Mouse (Mus musculus): ENCODE measurements at regions not wholly inside any gene's neighbourhood (a gene's known extent, or its start where the extent isn't known, plus 50 kb on each side); places are given as distances from the start of the nearest gene placed in this dataset.

DNA sequence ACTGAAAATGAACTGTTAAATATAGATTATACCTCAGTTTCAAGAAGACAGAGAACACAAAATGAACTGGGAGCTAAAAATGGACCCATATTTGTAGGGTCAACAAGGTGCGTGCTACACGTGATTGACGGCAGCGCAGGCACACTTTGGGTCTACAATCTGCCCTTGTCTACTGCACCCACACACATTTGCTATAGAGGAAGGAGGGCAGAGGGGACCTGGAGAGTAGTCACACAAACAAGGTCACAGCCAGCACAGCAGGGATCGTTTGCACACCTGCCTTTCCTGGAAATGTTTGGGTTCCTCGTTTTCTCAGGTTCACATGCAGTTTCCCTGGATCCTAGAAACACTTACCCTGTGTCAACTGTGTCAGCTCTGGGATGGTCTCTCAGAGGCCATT is 63.3 kb upstream of the Cnksr3 start:
- H3K27ac ChIP-seq (ENCODE audit: low read length): no peak overlapping the region
- H3K9me3 ChIP-seq (replicated peaks; ENCODE audit: control insufficient read depth, low read length): no peaks in the 10 kb centered on the region
- 52% methylated on average over 6 of the region's 6 CpGs for WGBS (ENCODE audit: insufficient replicate concordance)
- peak; percentile 62 for ATAC-seq (ENCODE audit: low read depth)
- no peaks in the 10 kb centered on the region for H3K36me3 ChIP-seq (ENCODE audit: control insufficient read depth, insufficient read depth)
- no peaks in the 10 kb centered on the region for H3K27me3 ChIP-seq (ENCODE audit: control insufficient read depth, insufficient read depth, low read depth, low read length)
- no peaks in the 10 kb centered on the region for H3K4me1 ChIP-seq (ENCODE audit: control insufficient read depth, low read depth, low read length)
- no peak overlapping the region for H3K4me3 ChIP-seq (ENCODE audit: low read depth, low read length)
- H3K4me2 ChIP-seq (ENCODE audit: low read depth, low read length): no peak overlapping the region
- H3K9ac ChIP-seq (ENCODE audit: low read depth, low read length): no peak overlapping the region

DNA sequence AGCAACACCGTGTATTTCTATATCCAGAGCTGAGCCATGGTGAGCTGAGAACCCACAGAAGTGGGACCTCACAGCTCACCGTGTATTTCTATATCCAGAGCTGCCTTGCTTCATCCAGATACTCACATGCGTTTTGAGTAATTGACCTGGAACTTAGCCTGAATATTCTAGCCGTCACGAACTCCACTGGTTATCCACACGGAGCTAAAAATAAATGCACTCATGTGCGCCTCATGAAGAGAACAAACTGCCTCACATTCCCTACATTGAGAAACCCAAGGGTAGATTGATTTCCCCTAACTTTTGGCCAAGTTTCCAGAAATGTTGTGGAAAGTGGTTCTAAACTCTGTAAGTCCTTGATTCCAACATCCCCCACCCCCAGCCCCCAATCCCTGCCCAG is 62.4 kb upstream of the Cnksr3 start:
- Histone ChIP-seq H3K36me3 (ENCODE audit: control insufficient read depth, insufficient read depth) (no peaks in the 10 kb centered on the region), H3K27me3 (ENCODE audit: control insufficient read depth, insufficient read depth, low read depth, low read length) (no peaks in the 10 kb centered on the region), H3K4me3 (ENCODE audit: low read depth, low read length) (no peak overlapping the region), H3K9me3 (replicated peaks; ENCODE audit: control insufficient read depth, low read length) (no peaks in the 10 kb centered on the region), H3K27ac (ENCODE audit: low read length) (no peak overlapping the region), H3K4me2 (ENCODE audit: low read depth, low read length) (no peak overlapping the region), H3K4me1 (ENCODE audit: control insufficient read depth, low read depth, low read length) (no peaks in the 10 kb centered on the region), H3K9ac (ENCODE audit: low read depth, low read length) (no peak overlapping the region)
- ATAC-seq (ENCODE audit: low read depth): no peak
- WGBS (ENCODE audit: insufficient replicate concordance): 57% methylated on average over 7 of the region's 7 CpGs

DNA sequence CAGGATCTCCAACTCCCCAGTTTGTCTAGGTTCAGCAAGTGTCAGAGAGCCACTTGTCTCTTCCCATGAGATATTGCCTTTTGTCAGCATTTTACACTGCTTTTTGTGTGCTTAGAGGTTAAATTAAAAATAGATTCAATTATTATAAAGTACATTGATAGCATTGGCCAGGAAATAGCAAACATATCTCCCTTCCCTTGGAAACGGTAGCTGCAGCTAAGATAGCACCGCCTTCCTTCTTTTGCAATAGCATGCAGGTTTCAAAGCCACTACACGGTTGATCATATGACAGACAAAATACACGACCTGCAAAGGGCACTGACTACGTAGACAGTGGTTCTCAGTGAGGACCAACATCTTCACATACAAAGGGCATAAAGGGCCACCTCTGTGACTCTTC is 59.1 kb upstream of the Cnksr3 start:
- H3K36me3 ChIP-seq (ENCODE audit: control insufficient read depth, insufficient read depth): no peaks in the 10 kb centered on the region
- no peak overlapping the region for H3K27ac ChIP-seq (ENCODE audit: low read length)
- H3K4me1 ChIP-seq (ENCODE audit: control insufficient read depth, low read depth, low read length): no peaks in the 10 kb centered on the region
- no peak overlapping the region for H3K4me3 ChIP-seq (ENCODE audit: low read depth, low read length)
- no peak overlapping the region for H3K4me2 ChIP-seq (ENCODE audit: low read depth, low read length)
- WGBS (ENCODE audit: insufficient replicate concordance): 55% methylated on average over 5 of the region's 5 CpGs
- no peak overlapping the region for H3K9ac ChIP-seq (ENCODE audit: low read depth, low read length)
- H3K27me3 ChIP-seq (ENCODE audit: control insufficient read depth, insufficient read depth, low read depth, low read length): no peaks in the 10 kb centered on the region
- no peaks in the 10 kb centered on the region for H3K9me3 ChIP-seq (replicated peaks; ENCODE audit: control insufficient read depth, low read length)
- peak; percentile 24; the same call in 1 of the 2 replicates for ATAC-seq (ENCODE audit: low read depth)

DNA sequence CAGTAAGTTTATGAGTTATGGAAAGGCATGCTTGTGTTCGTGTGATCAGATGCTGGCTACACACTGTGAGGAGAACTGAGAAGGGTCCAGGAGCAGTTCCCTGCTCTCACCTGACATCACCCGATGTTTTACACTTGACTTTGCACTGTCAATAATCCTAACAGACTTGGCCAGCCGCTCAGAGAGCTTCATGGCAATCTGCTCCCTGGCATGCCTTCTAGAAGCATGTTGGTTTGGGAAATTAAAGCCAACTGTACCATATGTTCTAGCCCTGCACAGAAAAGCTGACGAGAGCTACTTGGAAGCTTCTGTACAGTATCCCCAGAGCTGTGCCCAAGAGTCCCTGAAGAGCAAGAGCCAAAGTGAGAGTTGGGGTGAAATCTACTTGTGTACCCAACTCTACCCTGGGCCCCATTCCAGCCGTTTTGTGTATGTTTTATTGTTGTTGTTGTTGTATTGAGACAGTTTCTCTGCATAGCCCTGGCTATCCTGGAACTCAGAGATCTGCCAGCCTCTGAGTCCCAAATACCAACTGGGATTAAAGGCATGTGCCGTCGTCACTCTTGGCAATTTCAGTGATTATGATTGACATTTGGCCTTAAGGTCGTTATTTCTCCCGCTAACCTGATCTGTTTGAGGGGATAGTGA is 56.5 kb upstream of the Cnksr3 start:
- Histone ChIP-seq H3K4me2 (ENCODE audit: low read depth, low read length) (no peak overlapping the region), H3K36me3 (ENCODE audit: control insufficient read depth, insufficient read depth) (no peaks in the 10 kb centered on the region), H3K27me3 (ENCODE audit: control insufficient read depth, insufficient read depth, low read depth, low read length) (no peaks in the 10 kb centered on the region), H3K27ac (ENCODE audit: low read length) (no peak overlapping the region), H3K9ac (ENCODE audit: low read depth, low read length) (no peak overlapping the region), H3K4me3 (ENCODE audit: low read depth, low read length) (no peak overlapping the region), H3K9me3 (replicated peaks; ENCODE audit: control insufficient read depth, low read length) (no peaks in the 10 kb centered on the region), H3K4me1 (ENCODE audit: control insufficient read depth, low read depth, low read length) (no peaks in the 10 kb centered on the region)
- ATAC-seq (ENCODE audit: low read depth): no peak
- 64% methylated on average over 9 of the region's 9 CpGs for WGBS (ENCODE audit: insufficient replicate concordance)

DNA sequence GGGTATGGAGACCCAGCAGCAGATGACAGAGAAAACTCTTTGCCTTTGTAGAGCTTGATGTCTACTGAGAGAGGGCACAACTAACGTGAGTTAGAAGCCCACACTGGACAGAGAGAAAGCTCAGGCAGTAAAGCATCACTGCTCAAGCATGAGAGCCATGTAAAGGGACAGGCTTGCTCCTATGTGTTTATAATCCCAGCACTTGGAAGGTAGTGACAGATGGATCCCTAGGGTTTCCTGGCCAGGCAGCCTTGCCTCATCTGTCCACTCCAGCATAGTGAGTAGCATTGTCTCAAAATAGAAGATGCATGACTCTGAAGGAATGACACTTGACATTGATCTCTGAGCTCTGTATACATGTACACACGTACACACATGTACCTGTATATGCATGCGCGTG is 55.9 kb upstream of the Cnksr3 start:
- WGBS (ENCODE audit: insufficient replicate concordance): 68% methylated on average over 4 of the region's 4 CpGs
- Histone ChIP-seq H3K9me3 (replicated peaks; ENCODE audit: control insufficient read depth, low read length) (no peaks in the 10 kb centered on the region), H3K27ac (ENCODE audit: low read length) (no peak overlapping the region), H3K27me3 (ENCODE audit: control insufficient read depth, insufficient read depth, low read depth, low read length) (no peaks in the 10 kb centered on the region), H3K9ac (ENCODE audit: low read depth, low read length) (no peak overlapping the region), H3K4me2 (ENCODE audit: low read depth, low read length) (no peak overlapping the region), H3K36me3 (ENCODE audit: control insufficient read depth, insufficient read depth) (no peaks in the 10 kb centered on the region), H3K4me1 (ENCODE audit: control insufficient read depth, low read depth, low read length) (no peaks in the 10 kb centered on the region), H3K4me3 (ENCODE audit: low read depth, low read length) (no peak overlapping the region)
- ATAC-seq (ENCODE audit: low read depth): no peak

DNA sequence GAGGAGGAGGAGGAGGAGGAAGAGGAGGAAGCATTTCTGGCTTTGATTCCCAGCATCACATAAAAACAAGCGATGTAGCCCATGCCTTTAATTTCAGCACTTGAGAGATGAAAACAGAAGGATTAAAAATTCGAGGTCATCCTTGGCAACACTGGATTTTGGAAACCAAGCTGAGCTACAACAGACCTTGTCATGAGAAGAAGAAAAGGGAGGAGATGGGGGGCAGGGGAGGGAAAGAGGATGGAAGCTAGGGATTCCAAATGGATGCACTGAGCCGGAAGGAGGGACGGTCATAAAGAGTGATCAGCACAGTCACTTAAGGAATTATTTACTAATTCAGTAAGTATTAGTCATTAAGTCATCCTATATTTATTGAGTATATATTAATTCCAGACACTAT is 55.1 kb upstream of the Cnksr3 start:
- H3K27me3 ChIP-seq (ENCODE audit: control insufficient read depth, insufficient read depth, low read depth, low read length): no peaks in the 10 kb centered on the region
- H3K27ac ChIP-seq (ENCODE audit: low read length): no peak overlapping the region
- H3K36me3 ChIP-seq (ENCODE audit: control insufficient read depth, insufficient read depth): no peaks in the 10 kb centered on the region
- no peak overlapping the region for H3K4me2 ChIP-seq (ENCODE audit: low read depth, low read length)
- no peak for ATAC-seq (ENCODE audit: low read depth)
- H3K4me1 ChIP-seq (ENCODE audit: control insufficient read depth, low read depth, low read length): no peaks in the 10 kb centered on the region
- no peak overlapping the region for H3K9ac ChIP-seq (ENCODE audit: low read depth, low read length)
- no peaks in the 10 kb centered on the region for H3K9me3 ChIP-seq (replicated peaks; ENCODE audit: control insufficient read depth, low read length)
- 63% methylated on average over 4 of the region's 4 CpGs for WGBS (ENCODE audit: insufficient replicate concordance)
- H3K4me3 ChIP-seq (ENCODE audit: low read depth, low read length): no peak overlapping the region

DNA sequence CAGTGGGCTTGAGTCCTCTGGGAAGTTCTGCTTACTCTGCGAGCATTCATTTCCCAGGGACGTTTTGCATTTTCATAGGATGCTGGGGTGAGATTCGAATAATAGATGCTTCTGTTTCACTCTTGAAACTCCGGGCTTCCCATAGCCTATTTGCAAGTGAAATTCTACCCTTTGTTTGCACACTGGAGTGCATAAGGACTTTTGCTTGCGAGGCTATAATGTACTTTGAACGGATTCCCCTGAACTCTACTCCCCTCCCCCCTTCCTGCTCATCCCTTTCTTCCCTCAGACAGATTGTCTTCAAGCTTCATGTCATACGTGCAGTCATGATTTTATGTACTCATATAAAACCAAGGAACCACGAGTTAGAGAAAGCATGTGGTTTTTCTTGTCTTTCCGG is 53.4 kb upstream of the Cnksr3 start:
- no peaks in the 10 kb centered on the region for H3K9me3 ChIP-seq (replicated peaks; ENCODE audit: control insufficient read depth, low read length)
- H3K27ac ChIP-seq (ENCODE audit: low read length): no peak overlapping the region
- no peak for ATAC-seq (ENCODE audit: low read depth)
- no peaks in the 10 kb centered on the region for H3K4me1 ChIP-seq (ENCODE audit: control insufficient read depth, low read depth, low read length)
- no peaks in the 10 kb centered on the region for H3K27me3 ChIP-seq (ENCODE audit: control insufficient read depth, insufficient read depth, low read depth, low read length)
- no peak overlapping the region for H3K4me2 ChIP-seq (ENCODE audit: low read depth, low read length)
- H3K4me3 ChIP-seq (ENCODE audit: low read depth, low read length): no peak overlapping the region
- 46% methylated on average over 9 of the region's 9 CpGs for whole genome bisulfite sequencing (ENCODE audit: insufficient replicate concordance)
- H3K9ac ChIP-seq (ENCODE audit: low read depth, low read length): no peak overlapping the region
- H3K36me3 ChIP-seq (ENCODE audit: control insufficient read depth, insufficient read depth): no peaks in the 10 kb centered on the region

DNA sequence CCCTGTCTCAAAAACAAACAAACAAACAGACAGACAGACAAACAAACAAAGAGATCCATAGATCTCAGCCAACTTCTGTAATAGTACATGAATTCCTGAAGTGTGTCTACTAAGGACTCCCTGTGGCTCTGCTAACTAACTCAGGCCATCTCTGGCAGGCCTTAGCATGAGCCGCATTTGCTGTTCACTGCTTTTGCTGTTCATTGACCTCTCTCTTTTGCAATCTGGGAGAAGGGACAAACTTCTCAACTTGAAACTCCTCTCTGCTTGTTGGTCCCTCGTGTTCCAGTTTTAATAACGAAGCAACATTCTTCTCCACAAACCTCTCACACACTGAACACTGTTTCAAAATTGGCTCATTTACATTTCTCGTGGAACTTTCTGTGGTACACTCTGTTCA is 52.7 kb upstream of the Cnksr3 start:
- Histone ChIP-seq H3K36me3 (ENCODE audit: control insufficient read depth, insufficient read depth) (no peaks in the 10 kb centered on the region), H3K9ac (ENCODE audit: low read depth, low read length) (no peak overlapping the region), H3K9me3 (replicated peaks; ENCODE audit: control insufficient read depth, low read length) (no peaks in the 10 kb centered on the region), H3K4me1 (ENCODE audit: control insufficient read depth, low read depth, low read length) (no peaks in the 10 kb centered on the region), H3K4me3 (ENCODE audit: low read depth, low read length) (no peak overlapping the region), H3K4me2 (ENCODE audit: low read depth, low read length) (no peak overlapping the region), H3K27me3 (ENCODE audit: control insufficient read depth, insufficient read depth, low read depth, low read length) (no peaks in the 10 kb centered on the region), H3K27ac (ENCODE audit: low read length) (no peak overlapping the region)
- 63% methylated on average over 4 of the region's 4 CpGs for WGBS (ENCODE audit: insufficient replicate concordance)
- no peak for ATAC-seq (ENCODE audit: low read depth)

Data from liver, embryonic 16.5 days (tissue).